Mouse (Mus musculus) embryonic facial prominence, embryonic 13.5 days (tissue): Measurements from ENCODE around the gene Esrrg. TPM values are rescaled to one million over a fixed set of nuclear protein-coding genes. Genes with fewer than 3 reads are reported as not detected.

Source experiments
- ATAC-seq: fragments of 200-750 bp; cut with Nextera tagmentation; 2 replicates; pipeline ENCODE4 v1.8.0; 2017; ENCODE audit warnings: low read depth; ENCODE audit not compliant: insufficient number of reproducible peaks, insufficient read depth, low FRiP score, low TSS enrichment
- H3K27ac ChIP-seq: fragments of 300-500 bp; sonication (generic); 2 replicates; pipeline ENCODE4 v1.5.1; 2015; ENCODE audit warnings: moderate library complexity, mild to moderate bottlenecking, inconsistent platforms
- H3K27me3 ChIP-seq: fragments of 300-500 bp; sonication (generic); 2 replicates; pipeline ENCODE4 v1.6.1; 2015; ENCODE audit warnings: mild to moderate bottlenecking, inconsistent platforms
- H3K36me3 ChIP-seq: fragments of 300-500 bp; sonication (generic); 2 replicates; pipeline ENCODE4 v1.6.1; 2015; ENCODE audit warnings: mild to moderate bottlenecking, inconsistent platforms
- H3K4me1 ChIP-seq: fragments of 300-500 bp; sonication (generic); 2 replicates; pipeline ENCODE4 v1.6.1; 2015; ENCODE audit warnings: inconsistent platforms
- H3K4me2 ChIP-seq: fragments of 300-500 bp; sonication (generic); 2 replicates; pipeline ENCODE4 v1.6.1; 2015; ENCODE audit warnings: moderate library complexity, mild to moderate bottlenecking, inconsistent platforms
- H3K4me3 ChIP-seq: fragments of 300-500 bp; sonication (generic); 2 replicates; pipeline ENCODE4 v1.5.1; 2015; ENCODE audit warnings: mild to moderate bottlenecking, inconsistent platforms
- H3K9ac ChIP-seq: fragments of 300-500 bp; sonication (generic); 2 replicates; pipeline ENCODE4 v1.6.1; 2015; ENCODE audit warnings: mild to moderate bottlenecking, inconsistent platforms
- H3K9me3 ChIP-seq: fragments of 300-500 bp; sonication (generic); 2 replicates; pipeline ENCODE4 v1.6.1; 2016; ENCODE audit warnings: inconsistent platforms
- WGBS: fragments of 180-500 bp; shearing (Covaris S2); methylation state at CpG from one replicate; pipeline ENCODE4 v1.1.7; 2015; ENCODE audit warnings: mixed read lengths; 5-methylcytosine and 5-hydroxymethylcytosine counted together
- polyA plus RNA-seq: library from polyadenylated mRNA; unstranded; fragments of >200 nt; fragmentation: Nextera tagmentation; extraction: Ambion mirVana; gene quantifications from 2 replicates; pipeline ENCODE4 v1.2.1, GENCODE M21; 2015

Esrrg gene
- polyA plus RNA-seq, 1 experiment from 2014 or later, result 1.00 TPM

GRCm38 (mm10) chr1:187710434-187710948, 101.9 kb downstream of the Esrrg start:
- no peak for ATAC-seq
- WGBS, result 69% methylated on average over 8 of the region's 8 CpGs

GRCm38 (mm10) chr1:187721035-187721434, 112.4 kb downstream of the Esrrg start:
- Histone ChIP-seq H3K4me2 (no peak overlapping the region), H3K4me1 (no peaks in the 10 kb centered on the region), H3K9ac (no peak overlapping the region), H3K27me3 (no peaks in the 10 kb centered on the region), H3K27ac (no peak overlapping the region), H3K36me3 (no peaks in the 10 kb centered on the region), H3K4me3 (no peak overlapping the region), H3K9me3 (no peaks in the 10 kb centered on the region)
- no peak for ATAC-seq
- WGBS, result 74% methylated on average over 3 of the region's 3 CpGs

More at GRCm38 (mm10) chr1:187710434-187710948, 101.9 kb downstream of the Esrrg start:
- no peak overlapping the region for H3K9ac ChIP-seq
- H3K27ac ChIP-seq, result no peak overlapping the region
- peaks cover 8% of the 10 kb centered on the region; the same call in 1 of the 2 replicates for H3K4me1 ChIP-seq
- no peaks in the 10 kb centered on the region for H3K9me3 ChIP-seq
- H3K36me3 ChIP-seq, result no peaks in the 10 kb centered on the region
- H3K4me3 ChIP-seq, result no peak overlapping the region
- H3K27me3 ChIP-seq, result no peaks in the 10 kb centered on the region
- H3K4me2 ChIP-seq, result no peak overlapping the region

GRCm38 (mm10) chr1:187722016-187722415, 113.4 kb downstream of the Esrrg start:
- WGBS, result 49% methylated on average over 9 of the region's 9 CpGs
- Histone ChIP-seq H3K4me2 (no peak overlapping the region), H3K4me1 (no peaks in the 10 kb centered on the region), H3K9ac (no peak overlapping the region), H3K27me3 (no peaks in the 10 kb centered on the region), H3K36me3 (no peaks in the 10 kb centered on the region), H3K4me3 (no peak overlapping the region), H3K27ac (no peak overlapping the region), H3K9me3 (no peaks in the 10 kb centered on the region)
- ATAC-seq, result no peak

- no peak overlapping the region for H3K4me2 ChIP-seq
- H3K9ac ChIP-seq, result no peak overlapping the region
- H3K4me3 ChIP-seq, result no peak overlapping the region
- no peaks in the 10 kb centered on the region for H3K9me3 ChIP-seq
- H3K27me3 ChIP-seq, result no peaks in the 10 kb centered on the region
- 39% methylated on average over 1 of the region's 1 CpGs for WGBS
- H3K27ac ChIP-seq, result no peak overlapping the region
- H3K4me1 ChIP-seq, result no peaks in the 10 kb centered on the region
- no peak for ATAC-seq
- H3K36me3 ChIP-seq, result no peaks in the 10 kb centered on the region
Observed at GRCm38 (mm10) chr1:187724651-187725050, 116.1 kb downstream of the Esrrg start.

GRCm38 (mm10) chr1:187725351-187725750, 116.8 kb downstream of the Esrrg start:
- H3K4me1 ChIP-seq, result no peaks in the 10 kb centered on the region
- ATAC-seq, result no peak
- no peak overlapping the region for H3K4me3 ChIP-seq
- no peaks in the 10 kb centered on the region for H3K27me3 ChIP-seq
- H3K9ac ChIP-seq, result no peak overlapping the region
- H3K36me3 ChIP-seq, result no peaks in the 10 kb centered on the region
- no peak overlapping the region for H3K27ac ChIP-seq
- WGBS, result 72% methylated on average over 1 of the region's 1 CpGs
- no peak overlapping the region for H3K4me2 ChIP-seq
- H3K9me3 ChIP-seq, result no peaks in the 10 kb centered on the region

- no peaks in the 10 kb centered on the region for H3K27me3 ChIP-seq
- H3K4me3 ChIP-seq, result no peak overlapping the region
- no peak overlapping the region for H3K4me2 ChIP-seq
- no peak overlapping the region for H3K9ac ChIP-seq
- no peak overlapping the region for H3K27ac ChIP-seq
- H3K4me1 ChIP-seq, result no peaks in the 10 kb centered on the region
- no peaks in the 10 kb centered on the region for H3K36me3 ChIP-seq
- H3K9me3 ChIP-seq, result no peaks in the 10 kb centered on the region
- 68% methylated on average over 4 of the region's 4 CpGs for WGBS
- no peak for ATAC-seq
Observed at GRCm38 (mm10) chr1:187731171-187731570, 122.6 kb downstream of the Esrrg start.

GRCm38 (mm10) chr1:187736507-187736906, 127.9 kb downstream of the Esrrg start:
- no peak for ATAC-seq
- no peak overlapping the region for H3K27ac ChIP-seq
- 63% methylated on average over 14 of the region's 14 CpGs for WGBS

GRCm38 (mm10) chr1:187737296-187737695, 128.7 kb downstream of the Esrrg start:
- no peak overlapping the region for H3K9ac ChIP-seq
- H3K9me3 ChIP-seq, result no peaks in the 10 kb centered on the region
- no peak for ATAC-seq
- no peak overlapping the region for H3K4me2 ChIP-seq
- no peak overlapping the region for H3K27ac ChIP-seq
- peaks cover 8% of the 10 kb centered on the region; the same call in 1 of the 2 replicates for H3K4me1 ChIP-seq
- WGBS, result 83% methylated on average over 7 of the region's 7 CpGs
- H3K27me3 ChIP-seq, result no peaks in the 10 kb centered on the region
- no peak overlapping the region for H3K4me3 ChIP-seq
- no peaks in the 10 kb centered on the region for H3K36me3 ChIP-seq

More at GRCm38 (mm10) chr1:187736507-187736906, 127.9 kb downstream of the Esrrg start:
- H3K4me2 ChIP-seq, result no peak overlapping the region
- H3K9ac ChIP-seq, result no peak overlapping the region
- H3K4me1 ChIP-seq, result peaks cover 8% of the 10 kb centered on the region; the same call in 1 of the 2 replicates
- H3K9me3 ChIP-seq, result no peaks in the 10 kb centered on the region
- H3K27me3 ChIP-seq, result no peaks in the 10 kb centered on the region
- no peaks in the 10 kb centered on the region for H3K36me3 ChIP-seq
- H3K4me3 ChIP-seq, result no peak overlapping the region

GRCm38 (mm10) chr1:187740531-187740930, 131.9 kb downstream of the Esrrg start:
- Histone ChIP-seq H3K27me3 (no peaks in the 10 kb centered on the region), H3K4me1 (peaks cover 8% of the 10 kb centered on the region; the same call in 1 of the 2 replicates), H3K27ac (no peak overlapping the region), H3K9ac (no peak overlapping the region), H3K4me3 (no peak overlapping the region), H3K36me3 (no peaks in the 10 kb centered on the region), H3K4me2 (no peak overlapping the region), H3K9me3 (no peaks in the 10 kb centered on the region)
- 76% methylated on average over 12 of the region's 12 CpGs for WGBS
- no peak for ATAC-seq

GRCm38 (mm10) chr1:187741306-187741705, 132.7 kb downstream of the Esrrg start:
- no peaks in the 10 kb centered on the region for H3K9me3 ChIP-seq
- no peak overlapping the region for H3K4me2 ChIP-seq
- no peaks in the 10 kb centered on the region for H3K36me3 ChIP-seq
- no peak overlapping the region for H3K9ac ChIP-seq
- no peaks in the 10 kb centered on the region for H3K27me3 ChIP-seq
- no peak overlapping the region for H3K27ac ChIP-seq
- peaks cover 8% of the 10 kb centered on the region; the same call in 1 of the 2 replicates for H3K4me1 ChIP-seq
- 86% methylated on average over 7 of the region's 7 CpGs for WGBS
- no peak overlapping the region for H3K4me3 ChIP-seq
- no peak for ATAC-seq

- Histone ChIP-seq H3K9ac (no peak overlapping the region), H3K27ac (no peak overlapping the region), H3K4me1 (peaks cover 4% of the 10 kb centered on the region; the same call in 1 of the 2 replicates), H3K4me3 (no peak overlapping the region), H3K9me3 (no peaks in the 10 kb centered on the region), H3K36me3 (no peaks in the 10 kb centered on the region), H3K4me2 (no peak overlapping the region), H3K27me3 (no peaks in the 10 kb centered on the region)
- no peak for ATAC-seq
- WGBS, result 58% methylated on average over 8 of the region's 8 CpGs
Observed at GRCm38 (mm10) chr1:187742071-187742470, 133.5 kb downstream of the Esrrg start.

GRCm38 (mm10) chr1:187749294-187749693, 140.7 kb downstream of the Esrrg start:
- no peak for ATAC-seq
- H3K4me1 ChIP-seq, result no peaks in the 10 kb centered on the region
- H3K4me2 ChIP-seq, result no peak overlapping the region
- no peaks in the 10 kb centered on the region for H3K36me3 ChIP-seq
- H3K27ac ChIP-seq, result no peak overlapping the region
- no peaks in the 10 kb centered on the region for H3K9me3 ChIP-seq
- H3K4me3 ChIP-seq, result no peak overlapping the region
- WGBS, result 86% methylated on average over 3 of the region's 3 CpGs
- no peaks in the 10 kb centered on the region for H3K27me3 ChIP-seq
- no peak overlapping the region for H3K9ac ChIP-seq
